Mouse (Mus musculus): ENCODE measurements around the gene Olfr1359. TPM values are rescaled to one million over a fixed set of nuclear protein-coding genes. Genes with fewer than 3 reads are reported as not detected.

The Olfr1359 gene
- total RNA-seq, 2 experiments from 2014 or later: 0.34 TPM; not detected in 1

- peak; percentile 45 for ATAC-seq (replicated peaks; ENCODE audit: low FRiP score, poor library complexity, severe bottlenecking)
These were observed 56.5 kb downstream of the Olfr1359 start for GRCm38 (mm10) chr13:21754294-21755001.

GRCm38 (mm10) chr13:21755707-21756106 lies 57.8 kb downstream of the Olfr1359 start:
- ATAC-seq (replicated peaks; ENCODE audit: low FRiP score, poor library complexity, severe bottlenecking): no peak

Other genes with a start within 250 kb of the Olfr1359 start
Only the 30 nearest of the 33 such genes appear.
- not detected in 2 replicates for gene Zkscan4, start 219.2 kb upstream of the Olfr1359 start, total RNA-seq (2015; ENCODE audit: low replicate concordance)
- gene Zkscan4, start 219.2 kb upstream of the Olfr1359 start, total RNA-seq (2017; ENCODE audit: low replicate concordance): not detected in 2 replicates
- not detected in 2 replicates for gene Gm10065, start 218.7 kb upstream of the Olfr1359 start, total RNA-seq (2015; ENCODE audit: low replicate concordance)
- gene Gm10065, start 218.7 kb upstream of the Olfr1359 start, total RNA-seq (2017; ENCODE audit: low replicate concordance): not detected in 2 replicates
- gene AK157302, start 202.9 kb upstream of the Olfr1359 start, total RNA-seq (2015; ENCODE audit: low replicate concordance): 0.77 and 5.6 TPM in 2 replicates
- 7.8 and 15.1 TPM in 2 replicates for gene AK157302, start 202.9 kb upstream of the Olfr1359 start, total RNA-seq (2017; ENCODE audit: low replicate concordance)
- 12.1 TPM in 1 of 2 replicates, not detected in the other for gene Gm11273, start 196.7 kb upstream of the Olfr1359 start, total RNA-seq (2015; ENCODE audit: low replicate concordance)
- 1.3 TPM in 1 of 2 replicates, not detected in the other for gene Gm11273, start 196.7 kb upstream of the Olfr1359 start, total RNA-seq (2017; ENCODE audit: low replicate concordance)
- gene Zkscan8, start 167.0 kb upstream of the Olfr1359 start, total RNA-seq (2015; ENCODE audit: low replicate concordance): 2.1 and 5.4 TPM in 2 replicates
- gene Zkscan8, start 167.0 kb upstream of the Olfr1359 start, total RNA-seq (2017; ENCODE audit: low replicate concordance): 1.7 and 3.4 TPM in 2 replicates
- gene Olfr1366, start 155.3 kb upstream of the Olfr1359 start, total RNA-seq (2015; ENCODE audit: low replicate concordance): not detected in 2 replicates
- gene Olfr1366, start 155.3 kb upstream of the Olfr1359 start, total RNA-seq (2017; ENCODE audit: low replicate concordance): not detected in 2 replicates
- not detected in 2 replicates for gene Olfr1535, start 138.2 kb upstream of the Olfr1359 start, total RNA-seq (2015; ENCODE audit: low replicate concordance)
- 0.84 TPM in 1 of 2 replicates, not detected in the other for gene Olfr1535, start 138.2 kb upstream of the Olfr1359 start, total RNA-seq (2017; ENCODE audit: low replicate concordance)
- gene Olfr1364, start 116.4 kb upstream of the Olfr1359 start, total RNA-seq (2015; ENCODE audit: low replicate concordance): not detected in 2 replicates
- not detected in 2 replicates for gene Olfr1364, start 116.4 kb upstream of the Olfr1359 start, total RNA-seq (2017; ENCODE audit: low replicate concordance)
- gene Olfr1362, start 84.1 kb upstream of the Olfr1359 start, total RNA-seq (2015; ENCODE audit: low replicate concordance): not detected in 2 replicates
- not detected in 2 replicates for gene Olfr1362, start 84.1 kb upstream of the Olfr1359 start, total RNA-seq (2017; ENCODE audit: low replicate concordance)
- not detected in 2 replicates for gene Olfr11, start 55.6 kb upstream of the Olfr1359 start, total RNA-seq (2015; ENCODE audit: low replicate concordance)
- not detected in 2 replicates for gene Olfr11, start 55.6 kb upstream of the Olfr1359 start, total RNA-seq (2017; ENCODE audit: low replicate concordance)
- not detected in 2 replicates for gene Olfr1361, start 34.7 kb upstream of the Olfr1359 start, total RNA-seq (2015; ENCODE audit: low replicate concordance)
- gene Olfr1361, start 34.7 kb upstream of the Olfr1359 start, total RNA-seq (2017; ENCODE audit: low replicate concordance): not detected in 2 replicates
- gene Olfr1360, start 20.7 kb upstream of the Olfr1359 start, total RNA-seq (2015; ENCODE audit: low replicate concordance): not detected in 2 replicates
- gene Olfr1360, start 20.7 kb upstream of the Olfr1359 start, total RNA-seq (2017; ENCODE audit: low replicate concordance): not detected in 2 replicates
- 91.5 and 110 TPM in 2 replicates for gene Hist1h2bl, start 18.0 kb downstream of the Olfr1359 start, total RNA-seq (2015; ENCODE audit: low replicate concordance)
- gene Hist1h2bl, start 18.0 kb downstream of the Olfr1359 start, total RNA-seq (2017; ENCODE audit: low replicate concordance): 213 and 268 TPM in 2 replicates
- gene Hist1h2ai, start 18.3 kb downstream of the Olfr1359 start, total RNA-seq (2015; ENCODE audit: low replicate concordance): 6.1 TPM in 1 of 2 replicates, not detected in the other
- gene Hist1h2ai, start 18.3 kb downstream of the Olfr1359 start, total RNA-seq (2017; ENCODE audit: low replicate concordance): 1,027 and 1,342 TPM in 2 replicates
- gene Hist1h3h, start 19.5 kb downstream of the Olfr1359 start, total RNA-seq (2015; ENCODE audit: low replicate concordance): 16.7 TPM in 1 of 2 replicates, not detected in the other
- 69.1 and 159 TPM in 2 replicates for gene Hist1h3h, start 19.5 kb downstream of the Olfr1359 start, total RNA-seq (2017; ENCODE audit: low replicate concordance)
- gene Hist1h2bm, start 23.9 kb downstream of the Olfr1359 start, total RNA-seq (2015; ENCODE audit: low replicate concordance): 65.8 and 82.8 TPM in 2 replicates
- gene Hist1h2bm, start 23.9 kb downstream of the Olfr1359 start, total RNA-seq (2017; ENCODE audit: low replicate concordance): 254 and 277 TPM in 2 replicates
- not detected in 2 replicates for gene Hist1h4j, start 37.0 kb downstream of the Olfr1359 start, total RNA-seq (2015; ENCODE audit: low replicate concordance)
- gene Hist1h4j, start 37.0 kb downstream of the Olfr1359 start, total RNA-seq (2017; ENCODE audit: low replicate concordance): 148 and 152 TPM in 2 replicates
- gene Hist1h4k, start 52.4 kb downstream of the Olfr1359 start, total RNA-seq (2015; ENCODE audit: low replicate concordance): 10.4 and 16.9 TPM in 2 replicates
- 714 and 903 TPM in 2 replicates for gene Hist1h4k, start 52.4 kb downstream of the Olfr1359 start, total RNA-seq (2017; ENCODE audit: low replicate concordance)
- gene Hist1h2ak, start 55.7 kb downstream of the Olfr1359 start, total RNA-seq (2015; ENCODE audit: low replicate concordance): 39.2 and 75.4 TPM in 2 replicates
- gene Hist1h2ak, start 55.7 kb downstream of the Olfr1359 start, total RNA-seq (2017; ENCODE audit: low replicate concordance): 730 and 899 TPM in 2 replicates
- gene Hist1h2bn, start 56.0 kb downstream of the Olfr1359 start, total RNA-seq (2015; ENCODE audit: low replicate concordance): 229 and 365 TPM in 2 replicates
- gene Hist1h2bn, start 56.0 kb downstream of the Olfr1359 start, total RNA-seq (2017; ENCODE audit: low replicate concordance): 952 and 1,236 TPM in 2 replicates
- 491 and 530 TPM in 2 replicates for gene Hist1h1b, start 82.5 kb downstream of the Olfr1359 start, total RNA-seq (2015; ENCODE audit: low replicate concordance)
- gene Hist1h1b, start 82.5 kb downstream of the Olfr1359 start, total RNA-seq (2017; ENCODE audit: low replicate concordance): 1,333 and 2,653 TPM in 2 replicates
- 143 and 204 TPM in 2 replicates for gene Hist1h3i, start 85.3 kb downstream of the Olfr1359 start, total RNA-seq (2015; ENCODE audit: low replicate concordance)
- gene Hist1h3i, start 85.3 kb downstream of the Olfr1359 start, total RNA-seq (2017; ENCODE audit: low replicate concordance): 142 and 186 TPM in 2 replicates
- not detected in 2 replicates for gene Hist1h2an, start 89.1 kb downstream of the Olfr1359 start, total RNA-seq (2015; ENCODE audit: low replicate concordance)
- gene Hist1h2an, start 89.1 kb downstream of the Olfr1359 start, total RNA-seq (2017; ENCODE audit: low replicate concordance): 456 and 497 TPM in 2 replicates
- gene Hist1h2bp, start 89.3 kb downstream of the Olfr1359 start, total RNA-seq (2015; ENCODE audit: low replicate concordance): 4.4 and 5.8 TPM in 2 replicates
- 33.7 and 47.3 TPM in 2 replicates for gene Hist1h2bp, start 89.3 kb downstream of the Olfr1359 start, total RNA-seq (2017; ENCODE audit: low replicate concordance)
- gene Hist1h2bq, start 112.1 kb downstream of the Olfr1359 start, total RNA-seq (2015; ENCODE audit: low replicate concordance): 197 and 261 TPM in 2 replicates
- gene Hist1h2bq, start 112.1 kb downstream of the Olfr1359 start, total RNA-seq (2017; ENCODE audit: low replicate concordance): 24.3 and 156 TPM in 2 replicates
- gene Hist1h2ao, start 112.4 kb downstream of the Olfr1359 start, total RNA-seq (2015; ENCODE audit: low replicate concordance): 63.1 and 86.1 TPM in 2 replicates
- gene Hist1h2ao, start 112.4 kb downstream of the Olfr1359 start, total RNA-seq (2017; ENCODE audit: low replicate concordance): 517 TPM in 1 of 2 replicates, not detected in the other
- gene Hist1h4m, start 113.6 kb downstream of the Olfr1359 start, total RNA-seq (2015; ENCODE audit: low replicate concordance): 71.7 and 77.6 TPM in 2 replicates
- gene Hist1h4m, start 113.6 kb downstream of the Olfr1359 start, total RNA-seq (2017; ENCODE audit: low replicate concordance): 860 and 1,014 TPM in 2 replicates
- 6.9 and 21.5 TPM in 2 replicates for gene Hist1h4n, start 134.1 kb downstream of the Olfr1359 start, total RNA-seq (2015; ENCODE audit: low replicate concordance)
- gene Hist1h4n, start 134.1 kb downstream of the Olfr1359 start, total RNA-seq (2017; ENCODE audit: low replicate concordance): 699 and 712 TPM in 2 replicates
- 40.2 and 52.7 TPM in 2 replicates for gene Hist1h2ap, start 135.4 kb downstream of the Olfr1359 start, total RNA-seq (2015; ENCODE audit: low replicate concordance)
- 924 and 2,814 TPM in 2 replicates for gene Hist1h2ap, start 135.4 kb downstream of the Olfr1359 start, total RNA-seq (2017; ENCODE audit: low replicate concordance)
- 215 and 279 TPM in 2 replicates for gene Hist1h2br, start 135.6 kb downstream of the Olfr1359 start, total RNA-seq (2015; ENCODE audit: low replicate concordance)
- 157 and 261 TPM in 2 replicates for gene Hist1h2br, start 135.6 kb downstream of the Olfr1359 start, total RNA-seq (2017; ENCODE audit: low replicate concordance)

Measured in erythroblast, adult 5-6 weeks (primary cell).